Mouse (Mus musculus) MEL (cell line): ENCODE results near the gene Pms1. TPM values are rescaled to one million over a fixed set of nuclear protein-coding genes. Genes with fewer than 3 reads are reported as not detected.

ENCODE experiments used
- DNase-seq: peaks from one replicate; pipeline ENCODE4 v3.0.0; 2011; ENCODE audit warnings: low read depth, low spot score
- H3K27ac ChIP-seq: 2 replicates; pipeline ENCODE4 v1.5.1; 2012; ENCODE audit warnings: low read depth, mild to moderate bottlenecking, control low read depth, low read length, moderate library complexity; ENCODE audit not compliant: control insufficient read depth
- H3K27me3 ChIP-seq, 2 experiments: fragments of 150-350 bp in 1 of 2; sonication (generic) in 1 of 2; 2 replicates each; pipeline ENCODE4 v1.6.1; 2012; ENCODE audit warnings: low read length in 2 of 2, mild to moderate bottlenecking in 2 of 2, improper control_type of control experiment in 1 of 2, moderate library complexity in 1 of 2; ENCODE audit not compliant: insufficient read depth in 2 of 2, control insufficient read depth in 1 of 2
- H3K36me3 ChIP-seq, 2 experiments: 2 replicates each; pipeline ENCODE4 v1.6.1; 2012 to 2014; ENCODE audit warnings: low read length in 2 of 2, improper control_type of control experiment in 1 of 2, inconsistent platforms in 1 of 2, mild to moderate bottlenecking in 1 of 2; ENCODE audit not compliant: insufficient read depth in 2 of 2, control insufficient read depth in 1 of 2
- H3K4me1 ChIP-seq, 2 experiments: fragments of 150-350 bp in 1 of 2; sonication (generic) in 1 of 2; 2 replicates each; pipeline ENCODE4 v1.6.1; 2012; ENCODE audit warnings: low read length in 2 of 2, improper control_type of control experiment in 1 of 2, mild to moderate bottlenecking in 1 of 2; ENCODE audit not compliant: insufficient read depth in 2 of 2, control insufficient read depth in 1 of 2
- H3K4me3 ChIP-seq, 2 experiments: fragments of 150-350 bp in 1 of 2; sonication (generic) in 1 of 2; 2 replicates each; pipeline ENCODE4 v1.5.1; 2012; ENCODE audit warnings: low read depth in 2 of 2, low read length in 2 of 2, mild to moderate bottlenecking in 2 of 2, moderate library complexity in 2 of 2, control low read depth in 1 of 2, improper control_type of control experiment in 1 of 2; ENCODE audit not compliant: control insufficient read depth in 1 of 2, insufficient read depth in 1 of 2
- H3K79me2 ChIP-seq: 2 replicates; pipeline ENCODE4 v1.6.1; 2012; ENCODE audit warnings: mild to moderate bottlenecking, low read length, moderate library complexity; ENCODE audit not compliant: control insufficient read depth, poor library complexity, insufficient read depth
- H3K9ac ChIP-seq: 2 replicates; pipeline ENCODE4 v1.6.1; 2012; ENCODE audit warnings: low read depth, mild to moderate bottlenecking, control low read depth, low read length, moderate library complexity; ENCODE audit not compliant: control insufficient read depth, poor library complexity, severe bottlenecking
- H3K9me3 ChIP-seq: fragments of 150-350 bp; sonication (generic); replicated peaks from 2 replicates; pipeline ENCODE4 v1.6.1; 2012; ENCODE audit warnings: mild to moderate bottlenecking, low read length, improper control_type of control experiment, moderate library complexity; ENCODE audit not compliant: insufficient read depth
- CHD2 ChIP-seq: IDR thresholded peaks from 2 replicates; pipeline ENCODE4 v1.6.1; 2011; ENCODE audit warnings: low read length, improper control_type of control experiment
- CTCF ChIP-seq, 3 experiments: IDR thresholded peaks in 2 of 3; conservative IDR thresholded peaks in 1 of 3; 2 replicates each; pipeline ENCODE4 v1.5.1; 2011 to 2012; ENCODE audit warnings: low read length in 3 of 3, low read depth in 2 of 3, mild to moderate bottlenecking in 2 of 3, improper control_type of control experiment in 1 of 3, inconsistent platforms in 1 of 3, mixed read lengths in 1 of 3, moderate library complexity in 1 of 3; ENCODE audit not compliant: control insufficient read depth in 1 of 3, insufficient read depth in 1 of 3, poor library complexity in 1 of 3, severe bottlenecking in 1 of 3
- GATA1 ChIP-seq: IDR thresholded peaks from 2 replicates; pipeline ENCODE4 v1.6.1; 2011; ENCODE audit warnings: low read depth, low read length, improper control_type of control experiment
- HCFC1 ChIP-seq: IDR thresholded peaks from 2 replicates; pipeline ENCODE4 v1.6.1; 2012; ENCODE audit warnings: low read depth, mild to moderate bottlenecking, inconsistent platforms, low read length, improper control_type of control experiment, moderate library complexity
- KAT2A ChIP-seq: conservative IDR thresholded peaks from 2 replicates; pipeline ENCODE4 v1.6.1; 2012; ENCODE audit warnings: low read depth, low read length, improper control_type of control experiment, inconsistent platforms
- MEF2A ChIP-seq: IDR thresholded peaks from 2 replicates; pipeline ENCODE4 v1.6.1; 2014; ENCODE audit warnings: low read depth, mild to moderate bottlenecking, inconsistent platforms, low read length, improper control_type of control experiment; ENCODE audit not compliant: poor library complexity, insufficient replicate concordance, severe bottlenecking; ENCODE audit errors: extremely low read depth
- MXI1 ChIP-seq: IDR thresholded peaks from 2 replicates; pipeline ENCODE4 v1.6.1; 2011; ENCODE audit warnings: mild to moderate bottlenecking, low read depth, low read length, improper control_type of control experiment
- MYC ChIP-seq: IDR thresholded peaks from 2 replicates; pipeline ENCODE4 v1.6.1; 2011; ENCODE audit warnings: low read depth, mild to moderate bottlenecking, low read length, improper control_type of control experiment, moderate library complexity
- POLR2A ChIP-seq, 2 experiments: IDR thresholded peaks; 2 replicates each; pipeline ENCODE4 v1.6.1; 2011 to 2012; ENCODE audit warnings: low read length in 2 of 2, mild to moderate bottlenecking in 2 of 2, control low read depth in 1 of 2, improper control_type of control experiment in 1 of 2, low read depth in 1 of 2, moderate library complexity in 1 of 2; ENCODE audit not compliant: control insufficient read depth in 1 of 2, insufficient read depth in 1 of 2, poor library complexity in 1 of 2
- RCOR1 ChIP-seq: IDR thresholded peaks from 2 replicates; pipeline ENCODE4 v1.6.1; 2012; ENCODE audit warnings: low read depth, mild to moderate bottlenecking, inconsistent platforms, low read length, improper control_type of control experiment
- SIN3A ChIP-seq: IDR thresholded peaks from 2 replicates; pipeline ENCODE4 v1.6.1; 2012; ENCODE audit warnings: low read length, improper control_type of control experiment, inconsistent platforms
- TBP ChIP-seq: IDR thresholded peaks from 2 replicates; pipeline ENCODE4 v1.8.0; 2011; ENCODE audit warnings: low read depth, low read length, improper control_type of control experiment
- UBTF ChIP-seq: IDR thresholded peaks from 2 replicates; pipeline ENCODE4 v1.6.1; 2012; ENCODE audit warnings: low read depth, mild to moderate bottlenecking, inconsistent platforms, low read length, improper control_type of control experiment, moderate library complexity, borderline replicate concordance; ENCODE audit not compliant: insufficient read depth
- USF1 ChIP-seq: IDR thresholded peaks from 2 replicates; pipeline ENCODE4 v1.6.1; 2014; ENCODE audit warnings: low read depth, mild to moderate bottlenecking, inconsistent platforms, low read length, improper control_type of control experiment, moderate library complexity
- ZC3H11A ChIP-seq: IDR thresholded peaks from 2 replicates; pipeline ENCODE4 v1.6.1; 2012; ENCODE audit warnings: low read depth, mild to moderate bottlenecking, inconsistent platforms, low read length, improper control_type of control experiment
- ZKSCAN1 ChIP-seq: IDR thresholded peaks from 2 replicates; pipeline ENCODE4 v1.6.1; 2012; ENCODE audit warnings: low read depth, mild to moderate bottlenecking, inconsistent platforms, low read length, improper control_type of control experiment, moderate library complexity
- ZMIZ1 ChIP-seq: IDR thresholded peaks from 2 replicates; pipeline ENCODE4 v1.6.1; 2012; ENCODE audit warnings: low read depth, mild to moderate bottlenecking, inconsistent platforms, low read length, improper control_type of control experiment, moderate library complexity
- ZNF384 ChIP-seq: IDR thresholded peaks from 2 replicates; pipeline ENCODE4 v1.6.1; 2012; ENCODE audit warnings: low read depth, mild to moderate bottlenecking, inconsistent platforms, low read length, improper control_type of control experiment
- polyA plus RNA-seq, 2 experiments: library from polyadenylated mRNA; stranded (reverse) in 1 of 2; unstranded in 1 of 2; fragments of >175 nt in 1 of 2; fragments of >200 nt in 1 of 2; gene quantifications; 2 replicates each; pipeline versions ENCODE4 v1.2.1 to v1.2.4; 2012; ENCODE audit warnings: low replicate concordance in 2 of 2, low read depth in 1 of 2; ENCODE audit not compliant: insufficient read length in 2 of 2, insufficient read depth in 1 of 2, missing spikeins in 1 of 2
- total RNA-seq: library from RNA; depleted of rRNA; stranded (reverse); fragments of 300-350 nt; gene quantifications from 2 replicates; pipeline ENCODE4 v1.2.3, GENCODE M21; 2012

Gene Pms1
- total and polyA plus RNA-seq, 3 experiments, result 9.5 to 13.4 TPM; not detected in 1

GRCm38 (mm10) chr1:53210136-53210535, 86.7 kb downstream of the Pms1 start:
- 0 out of 4 replicates have a peak, but pooled peaks cover 0 to 4% of the 10 kb centered on the region in 2 experiments for H3K36me3 ChIP-seq

DNA sequence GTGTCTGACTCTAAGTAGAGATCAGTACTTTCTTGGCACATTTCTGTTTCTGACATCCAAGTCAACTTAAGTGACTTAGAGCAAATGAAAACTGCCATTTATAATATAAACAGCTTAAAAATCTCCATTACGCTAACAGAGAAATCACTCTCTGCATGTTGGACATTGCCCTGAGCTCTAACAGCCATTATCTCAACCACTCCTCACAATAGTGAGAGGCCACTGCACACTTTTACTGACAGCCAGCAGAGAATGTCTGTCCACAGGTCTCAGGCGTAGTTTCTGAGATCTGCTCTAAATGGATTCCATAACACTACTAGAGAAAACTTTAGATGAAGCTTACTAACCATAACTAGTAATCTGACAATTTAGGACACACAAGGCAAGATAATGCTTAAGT, 92.9 kb downstream of the Pms1 start:
- no peaks in the 10 kb centered on the region for H3K9me3 ChIP-seq
- no peaks in the 10 kb centered on the region for H3K36me3 ChIP-seq

More at GRCm38 (mm10) chr1:53210136-53210535, 86.7 kb downstream of the Pms1 start:
- no peaks in the 10 kb centered on the region for H3K9me3 ChIP-seq
- no peak for TF ChIP-seq SIN3A
- TF ChIP-seq POLR2A (IDR thresholded peaks at IDR 0.05; ENCODE audit: control insufficient read depth in 1 of 2, insufficient read depth in 1 of 2, low read depth in 1 of 2, low read length in 2 of 2, poor library complexity in 1 of 2), result no peak
- TF ChIP-seq MEF2A, result no peak
- no peak overlapping the region for H3K9ac ChIP-seq
- no peak overlapping the region for H3K4me3 ChIP-seq
- no peak overlapping the region for H3K27ac ChIP-seq
- no peaks in the 10 kb centered on the region for H3K4me1 ChIP-seq
- H3K27me3 ChIP-seq, result no peaks in the 10 kb centered on the region
- no peak for DNase-seq
- no peaks in the 10 kb centered on the region for H3K79me2 ChIP-seq

DNA sequence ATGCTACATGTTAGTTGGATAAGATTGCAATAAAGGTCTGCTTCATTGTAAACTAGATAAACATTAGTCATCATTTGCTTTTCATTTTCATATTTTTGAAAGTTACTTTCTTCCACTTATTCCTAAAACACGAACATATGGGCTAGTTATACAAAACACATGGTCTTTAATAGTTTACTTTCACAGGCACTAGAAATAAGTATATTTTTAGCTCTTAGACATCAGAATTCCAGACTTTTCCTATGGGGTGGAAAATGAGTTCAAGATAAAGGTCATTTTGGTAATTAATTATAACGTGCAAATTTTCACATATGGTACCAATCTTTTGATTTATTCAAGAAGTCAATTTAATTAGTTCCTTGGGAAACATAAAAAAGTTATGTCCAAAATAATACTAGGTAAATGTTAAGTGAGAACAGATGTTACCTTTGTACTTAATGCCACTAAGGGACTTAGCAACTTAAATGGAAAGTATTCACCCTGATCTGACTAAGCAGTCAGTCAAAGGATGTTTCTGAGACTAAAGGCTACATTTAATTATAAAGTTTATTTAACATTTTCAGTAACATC, 95.1 kb downstream of the Pms1 start:
- TF ChIP-seq UBTF, result no peak
- no peak for TF ChIP-seq KAT2A
- no peak for TF ChIP-seq USF1
- TF ChIP-seq MEF2A, result no peak
- no peak for TF ChIP-seq MXI1
- TF ChIP-seq ZC3H11A, result no peak
- no peak for TF ChIP-seq SIN3A
- no peak for TF ChIP-seq GATA1
- TF ChIP-seq CTCF (IDR thresholded peaks at IDR 0.05 in 2 of 3, conservative IDR thresholded peaks at IDR 0.05 in 1 of 3; ENCODE audit: control insufficient read depth in 1 of 3, insufficient read depth in 1 of 3, low read depth in 2 of 3, low read length in 3 of 3, poor library complexity in 1 of 3, severe bottlenecking in 1 of 3), result no peak
- no peaks in the 10 kb centered on the region for H3K36me3 ChIP-seq

More for the DNA sequence above, 92.9 kb downstream of the Pms1 start:
- Histone ChIP-seq H3K9ac (no peak overlapping the region), H3K27ac (no peak overlapping the region), H3K4me3 (no peak overlapping the region), H3K79me2 (no peaks in the 10 kb centered on the region), H3K27me3 (no peaks in the 10 kb centered on the region), H3K4me1 (no peaks in the 10 kb centered on the region)
- no peak for DNase-seq
- TF ChIP-seq POLR2A (IDR thresholded peaks at IDR 0.05; ENCODE audit: control insufficient read depth in 1 of 2, insufficient read depth in 1 of 2, low read depth in 1 of 2, low read length in 2 of 2, poor library complexity in 1 of 2) (no peak), TBP (no peak), GATA1 (no peak), MEF2A (no peak), ZKSCAN1 (no peak), RCOR1 (no peak), ZMIZ1 (no peak), CHD2 (no peak), MYC (no peak), USF1 (no peak), ZNF384 (no peak), HCFC1 (no peak)

More for the DNA sequence above, 95.1 kb downstream of the Pms1 start:
- no peak overlapping the region for H3K9ac ChIP-seq
- no peaks in the 10 kb centered on the region for H3K79me2 ChIP-seq
- no peak for DNase-seq
- H3K4me1 ChIP-seq, result no peaks in the 10 kb centered on the region
- no peak overlapping the region for H3K27ac ChIP-seq
- no peaks in the 10 kb centered on the region for H3K27me3 ChIP-seq
- H3K9me3 ChIP-seq, result no peaks in the 10 kb centered on the region
- no peak overlapping the region for H3K4me3 ChIP-seq
